Mouse (Mus musculus) frontal cortex, adult 2 months (tissue): ENCODE results near the gene Grb2. TPM values are rescaled to one million over a fixed set of nuclear protein-coding genes. Genes with fewer than 3 reads are reported as not detected.

Source experiments
- DNase-seq, 2 experiments: peaks; one replicate each; pipeline ENCODE4 v3.0.0; 2022; ENCODE audit warnings: low spot score in 1 of 2; ENCODE audit errors: extremely low spot score in 1 of 2
- polyA plus RNA-seq: library from polyadenylated mRNA; depleted of rRNA; stranded (reverse); fragments of >200 nt; gene quantifications from 2 replicates; pipeline ENCODE4 v1.2.3, GENCODE M21; 2012

Grb2 gene
- polyA plus RNA-seq, 1 experiment = 200 TPM

DNA sequence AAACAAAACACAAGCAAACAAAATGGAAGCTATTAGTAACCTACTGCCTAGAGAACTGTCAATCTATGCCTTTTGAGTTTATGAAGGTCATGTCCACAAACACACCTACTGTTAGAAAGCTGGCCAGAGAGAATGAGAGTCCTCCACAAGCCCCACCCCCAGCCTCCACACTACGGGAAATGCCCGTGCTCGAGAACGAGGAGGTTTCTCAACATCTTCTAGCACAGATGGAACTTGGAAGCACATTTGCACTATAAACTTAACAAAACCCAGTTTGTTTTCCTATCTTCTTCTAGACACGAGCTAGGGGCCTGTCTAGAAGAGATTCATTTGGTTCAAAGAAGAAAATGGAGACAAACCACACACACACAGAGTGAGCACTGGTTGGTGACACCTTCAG, 18.0 kb downstream of the Grb2 start:
- no peak for DNase-seq

DNA sequence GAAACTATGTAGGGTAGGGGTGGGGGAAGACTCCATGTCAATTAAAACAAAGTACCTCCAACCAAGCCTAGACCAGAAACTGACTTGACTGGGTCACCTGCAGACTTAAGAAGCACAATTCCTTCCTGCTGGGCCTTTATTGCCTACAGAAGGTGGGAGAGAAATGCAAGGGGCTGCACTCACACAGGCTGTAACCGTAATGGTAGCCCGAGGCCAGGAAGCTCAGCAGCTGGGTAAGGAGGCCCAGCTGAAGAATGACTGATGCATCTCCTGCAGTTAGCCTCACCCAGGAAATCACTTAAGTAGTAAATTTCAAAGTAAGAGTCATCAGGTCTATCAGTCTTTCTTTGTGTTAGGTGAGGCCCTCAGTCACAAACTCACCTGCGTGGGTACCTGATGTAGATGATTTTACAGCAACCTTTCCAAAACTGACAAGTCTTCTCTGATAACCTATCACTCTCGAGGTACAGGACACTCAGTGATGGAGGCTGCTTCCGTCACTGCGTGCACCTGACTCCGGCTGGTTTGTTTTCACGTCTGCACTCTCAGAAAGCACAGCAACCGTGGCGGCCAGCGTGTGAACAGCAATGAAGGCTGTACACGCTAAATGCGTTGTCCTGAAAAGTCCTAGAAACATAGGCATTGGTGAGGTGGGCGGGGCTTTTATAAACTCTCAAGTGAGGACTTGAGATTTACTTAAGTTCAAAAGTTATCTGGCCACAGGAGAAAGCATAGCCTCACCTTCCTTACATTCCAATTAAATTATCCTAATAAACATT, 19.1 kb downstream of the Grb2 start:
- DNase-seq = no peak

GRCm38 (mm10) chr11:115686369-115686768, 22.0 kb downstream of the Grb2 start:
- no peak for DNase-seq

- no peak for DNase-seq
Measured at GRCm38 (mm10) chr11:115685954-115686353, 22.4 kb downstream of the Grb2 start.

- DNase-seq = peak in 1 of 2 experiments; percentile 57
Measured at GRCm38 (mm10) chr11:115684877-115685276, 23.5 kb downstream of the Grb2 start.

DNA sequence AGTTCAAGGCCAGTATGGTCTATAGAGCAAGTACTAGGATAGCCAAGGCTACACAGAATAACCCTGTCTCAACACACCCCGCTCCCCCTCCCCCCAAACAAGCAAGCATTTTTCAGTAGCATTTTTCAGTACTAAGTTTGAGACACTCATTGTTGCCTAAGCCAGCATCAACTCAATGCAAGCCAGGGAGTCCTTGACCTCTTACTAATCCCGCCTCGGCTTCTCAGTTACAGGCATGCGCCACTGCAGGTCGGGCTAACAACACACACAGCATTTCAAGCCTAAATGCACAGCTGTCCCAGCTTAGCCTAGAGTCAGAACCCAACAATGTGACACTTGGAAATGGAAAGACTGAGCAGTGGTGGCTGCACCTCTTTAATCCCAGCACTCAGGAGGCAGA, 25.1 kb downstream of the Grb2 start:
- no peak for DNase-seq

DNA sequence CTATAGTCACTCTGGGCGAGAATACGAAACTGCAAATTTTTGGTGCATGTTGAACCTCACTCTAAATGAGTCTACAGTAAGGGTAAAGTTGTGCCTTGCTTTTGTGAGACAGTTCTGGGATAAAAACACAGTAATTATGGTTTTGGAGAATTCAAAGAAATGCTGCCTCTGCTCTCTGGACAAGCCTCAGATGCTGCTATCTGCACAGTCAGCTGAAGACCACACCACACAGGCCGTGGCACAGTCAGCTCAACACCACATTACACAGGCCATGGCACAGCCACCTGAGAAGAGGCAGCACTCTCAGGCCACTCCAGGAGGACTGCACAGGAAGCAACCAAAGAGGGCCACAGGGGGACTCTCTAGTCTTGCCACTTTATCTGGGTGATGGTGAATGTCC, 26.0 kb downstream of the Grb2 start:
- DNase-seq = no peak

DNA sequence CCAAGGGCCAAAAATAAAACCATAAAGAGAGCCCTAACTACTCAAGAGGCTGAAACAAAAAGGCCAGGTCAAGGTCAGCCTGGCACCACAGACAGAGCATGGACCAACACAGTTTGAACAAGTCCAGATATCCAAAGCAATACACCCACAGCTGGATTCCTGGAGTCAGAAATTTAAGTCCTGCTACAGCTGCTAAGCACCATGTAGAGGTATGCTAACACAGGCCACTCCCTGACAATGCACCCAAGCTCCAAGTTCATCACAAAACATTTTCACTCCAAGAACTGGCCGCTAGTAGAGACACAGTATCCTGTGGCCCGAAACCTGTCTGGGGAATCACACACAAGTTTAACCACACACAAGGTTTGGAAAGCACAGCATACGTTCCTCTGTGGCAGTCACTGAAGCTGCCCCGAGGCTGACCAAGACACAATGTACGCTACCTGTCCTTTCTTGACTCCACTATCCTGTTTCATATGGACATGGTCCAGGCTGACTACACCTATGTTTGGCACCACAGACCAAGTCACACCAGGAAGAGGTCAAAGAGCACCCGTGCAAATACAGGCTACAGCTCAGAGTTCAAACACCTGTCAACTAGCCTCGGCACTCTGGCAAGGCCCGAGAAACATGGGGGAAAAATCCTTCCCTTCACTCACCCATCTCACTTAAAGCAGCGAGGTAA, 28.7 kb downstream of the Grb2 start:
- no peak for DNase-seq

DNA sequence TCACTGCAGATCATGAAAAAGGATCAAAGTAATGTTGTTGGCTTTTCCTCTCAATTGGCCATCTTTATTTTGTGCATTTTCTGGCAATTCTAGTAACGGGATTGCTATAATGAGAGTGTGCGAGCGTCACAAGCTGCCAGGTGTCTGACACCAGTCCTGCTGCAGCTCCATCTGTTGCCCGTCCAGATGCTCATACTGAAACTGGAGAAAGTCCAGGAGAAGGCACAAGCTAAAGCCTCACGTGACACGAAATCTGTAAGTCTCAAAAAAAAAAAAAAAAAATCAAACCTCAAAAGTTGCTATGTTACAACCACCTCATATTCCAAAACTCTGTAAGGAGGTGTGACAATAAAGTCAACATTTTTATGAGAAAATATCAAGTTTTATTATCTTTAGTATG, 29.5 kb downstream of the Grb2 start:
- peak in 1 of 2 experiments; percentile 64 for DNase-seq

GRCm38 (mm10) chr11:115677511-115677910, 30.9 kb downstream of the Grb2 start:
- no peak for DNase-seq

DNA sequence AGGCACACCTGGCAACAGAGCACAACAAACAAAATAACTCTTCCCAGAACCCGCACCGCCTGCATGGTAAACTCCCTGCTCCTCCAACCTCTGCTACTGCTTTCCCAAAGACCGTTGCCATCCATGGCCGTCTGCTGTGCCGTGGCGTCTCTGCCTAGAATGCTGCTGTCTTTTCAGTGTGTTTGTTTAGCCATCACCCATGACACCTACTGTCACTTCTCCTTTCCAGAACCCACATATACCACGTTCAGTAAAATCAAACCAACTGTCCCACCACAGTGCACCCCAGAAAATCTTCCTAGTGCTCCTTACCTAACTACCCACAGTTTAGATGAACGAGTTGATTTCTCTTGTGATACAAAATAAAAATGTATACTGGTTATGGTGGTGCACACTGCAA, 31.7 kb downstream of the Grb2 start:
- DNase-seq = no peak

- peak; percentile 69 to 74 for DNase-seq
Measured at GRCm38 (mm10) chr11:115674235-115674865, 34.0 kb downstream of the Grb2 start.

GRCm38 (mm10) chr11:115673471-115674234, 34.7 kb downstream of the Grb2 start:
- peak; percentile 62 to 84 for DNase-seq

DNA sequence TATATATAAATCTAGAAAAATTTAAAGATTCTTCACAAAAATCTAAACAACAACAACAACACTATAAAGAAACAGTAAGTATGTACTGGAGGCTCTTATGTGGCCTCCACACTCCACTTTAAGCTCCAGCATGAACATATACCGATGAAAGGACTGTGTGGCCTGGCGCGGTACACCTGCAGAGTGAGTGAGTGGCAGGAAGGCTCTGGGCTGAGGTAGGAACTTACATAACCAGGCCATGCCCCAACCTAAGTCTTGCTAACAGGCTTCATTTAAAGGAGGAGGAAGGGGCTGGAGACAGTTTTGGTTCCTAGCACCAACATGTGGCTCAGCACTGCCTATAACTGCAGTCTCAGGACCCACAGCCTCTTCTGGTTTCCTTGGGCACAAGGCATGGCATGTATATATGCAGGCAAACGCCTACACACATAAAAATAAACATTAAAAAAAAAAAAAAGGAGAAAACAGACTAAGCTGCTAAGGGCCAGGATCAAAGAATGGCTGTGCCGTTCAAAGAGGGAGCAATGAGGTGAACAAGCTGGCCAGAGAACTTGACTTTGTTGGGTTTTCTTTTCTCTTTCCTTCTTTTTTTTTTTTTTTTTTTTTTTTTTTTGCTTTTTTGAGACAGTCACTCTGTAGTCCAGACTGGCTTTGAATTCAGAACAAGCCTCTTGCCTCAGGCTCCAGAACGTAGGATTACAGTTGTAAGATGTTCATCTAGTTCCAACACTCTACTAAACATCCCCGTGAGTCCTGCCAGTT, 36.0 kb downstream of the Grb2 start:
- no peak for DNase-seq

DNA sequence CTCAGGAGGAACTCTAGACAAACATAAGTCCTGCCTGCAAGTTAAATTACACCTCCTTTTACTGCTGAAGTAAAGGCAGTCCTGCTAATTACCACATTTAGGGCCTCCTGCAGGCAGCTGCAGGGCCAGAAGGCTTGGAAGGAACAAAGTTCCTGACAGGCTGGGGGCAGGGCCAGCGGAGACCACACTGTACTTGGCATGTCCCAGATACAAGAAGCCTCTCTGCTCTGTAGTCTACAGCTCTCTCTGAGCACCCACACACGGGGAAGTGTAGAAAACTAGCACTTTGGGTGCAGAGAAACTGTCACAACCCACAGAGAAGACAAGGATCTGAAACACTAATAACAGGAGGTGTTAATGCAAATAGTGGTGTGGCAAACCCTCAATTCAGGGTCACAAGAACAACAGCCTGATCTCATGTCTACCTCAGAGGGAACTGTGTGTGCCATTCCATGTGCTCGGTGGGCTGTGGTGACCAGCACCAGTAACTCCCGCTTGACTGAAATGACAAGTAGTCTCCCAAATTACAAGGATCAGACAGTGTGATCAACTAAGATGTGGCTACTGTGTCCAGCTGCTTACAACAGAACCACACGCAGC, 37.8 kb downstream of the Grb2 start:
- peak; percentile 52 to 64 for DNase-seq

DNA sequence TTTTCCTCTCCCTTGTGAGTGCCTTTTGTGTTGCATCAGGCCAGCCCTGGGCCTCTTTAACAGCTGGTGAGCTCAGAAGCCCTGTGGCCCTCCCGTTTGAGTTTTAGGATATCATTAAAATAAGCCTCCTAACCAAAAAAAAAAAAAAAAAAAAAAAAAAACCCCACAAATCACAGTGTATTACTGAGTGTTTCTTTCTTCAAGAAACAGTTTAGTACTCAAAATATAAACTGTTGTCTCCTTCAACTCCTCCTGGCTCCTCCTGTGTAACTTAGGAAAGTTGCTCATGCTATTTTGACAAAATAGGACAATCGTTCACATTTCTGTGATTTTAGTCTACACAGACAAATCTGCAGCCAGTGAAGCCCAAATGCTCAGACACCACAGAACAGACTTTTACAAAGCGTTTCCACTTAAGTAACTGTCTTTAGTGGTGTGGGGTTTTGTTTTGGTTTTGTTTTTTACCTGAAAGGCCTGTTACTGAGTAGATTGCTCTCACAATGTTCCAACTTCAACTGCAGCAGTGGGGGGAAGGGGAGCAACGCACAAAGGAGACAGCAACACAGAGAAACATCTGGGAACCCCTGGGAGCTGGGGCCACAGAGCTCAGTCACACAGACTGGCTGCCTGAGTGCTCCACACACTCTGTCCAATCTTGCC, 44.6 kb downstream of the Grb2 start:
- no peak for DNase-seq

DNA sequence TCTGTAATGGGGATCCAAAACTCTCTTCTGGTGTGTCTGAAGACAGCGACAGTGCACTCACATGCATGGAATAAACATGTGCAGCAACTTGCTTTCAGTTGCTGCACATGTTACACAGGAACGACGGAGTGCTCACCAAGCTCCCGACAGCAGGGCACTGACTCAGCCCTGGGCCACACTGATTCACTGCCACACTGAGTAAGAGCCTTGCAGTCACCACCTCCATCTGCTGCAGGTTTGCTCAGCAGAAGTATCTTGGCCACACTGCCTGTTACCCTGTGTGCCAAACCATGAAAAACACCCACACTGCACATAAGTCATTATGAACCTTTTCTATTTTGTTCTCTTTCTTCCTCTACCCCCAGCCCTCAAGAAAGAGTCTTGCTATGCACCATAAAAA, 48.0 kb downstream of the Grb2 start:
- peak; percentile 66 to 71 for DNase-seq

DNA sequence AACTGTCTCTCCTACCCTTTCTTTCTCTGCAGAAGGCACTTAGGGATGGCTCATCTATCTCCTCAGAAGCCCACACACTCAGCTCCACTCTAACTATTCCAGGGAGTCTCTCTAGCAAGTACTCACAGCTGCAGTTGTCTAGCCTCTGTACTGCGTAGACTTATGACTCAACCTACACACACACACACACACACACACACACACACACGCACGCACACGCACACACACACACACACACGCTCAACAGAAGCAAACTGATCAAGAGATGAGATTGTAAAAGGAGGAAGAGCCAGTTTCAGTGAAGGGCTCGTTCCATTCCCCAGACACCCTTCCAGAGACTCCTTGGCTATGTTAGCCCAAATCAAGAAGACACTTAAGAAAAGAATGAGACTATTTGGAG, 49.9 kb downstream of the Grb2 start:
- peak in 1 of 2 experiments; percentile 60 for DNase-seq

- DNase-seq = no peak
Measured at GRCm38 (mm10) chr11:115654128-115654527, 54.3 kb downstream of the Grb2 start.
